Mouse (Mus musculus) naive thymus-derived CD4-positive, alpha-beta T cell, adult 2 months (primary cell): ENCODE measurements around the gene Rapgef5.
A peak's percentile ranks its signal among the peaks of the same experiment; 100 is the strongest.
"Not testable (repeated sequence)": the region's sequence is repeated elsewhere in the genome, so short reads cannot be mapped to it uniquely, and the experiment has no call there.

ENCODE experiments used
- DNase-seq: peaks from one replicate; pipeline ENCODE4 v3.0.0-alpha.2; 2011; ENCODE audit warnings: low read depth

Gene Rapgef5

GRCm38 (mm10) chr12:117770211-117770610, 253.9 kb downstream of the Rapgef5 start:
- DNase-seq, result no peak

GRCm38 (mm10) chr12:117771156-117771555, 254.9 kb downstream of the Rapgef5 start:
- no peak for DNase-seq

GRCm38 (mm10) chr12:117772638-117773037, 256.4 kb downstream of the Rapgef5 start:
- DNase-seq, result peak; percentile 53

- no peak for DNase-seq
These were observed 260.6 kb downstream of the Rapgef5 start for GRCm38 (mm10) chr12:117776841-117777240.

- DNase-seq, result no peak
These were observed 265.1 kb downstream of the Rapgef5 start for GRCm38 (mm10) chr12:117781360-117781759.

GRCm38 (mm10) chr12:117783426-117783825, 267.1 kb downstream of the Rapgef5 start:
- DNase-seq, result no peak

GRCm38 (mm10) chr12:117786621-117787020, 270.3 kb downstream of the Rapgef5 start:
- DNase-seq, result no peak

- no peak for DNase-seq
These were observed 272.3 kb downstream of the Rapgef5 start for GRCm38 (mm10) chr12:117788513-117789011.

- no peak for DNase-seq
These were observed 272.7 kb downstream of the Rapgef5 start for GRCm38 (mm10) chr12:117789017-117789416.

- no peak for DNase-seq
These were observed 279.0 kb downstream of the Rapgef5 start for GRCm38 (mm10) chr12:117795303-117795702.

- DNase-seq, result not testable (repeated sequence)
These were observed 287.7 kb downstream of the Rapgef5 start, which contains the start of gene Cdca7l for GRCm38 (mm10) chr12:117803989-117804388. Cdca7l (plus strand) TSS chr12:117804289.

- DNase-seq, result no peak
These were observed 289.3 kb downstream of the Rapgef5 start for GRCm38 (mm10) chr12:117805576-117805975.

- no peak for DNase-seq
These were observed 289.8 kb downstream of the Rapgef5 start for GRCm38 (mm10) chr12:117806007-117806451.

- DNase-seq, result no peak
These were observed 290.2 kb downstream of the Rapgef5 start for GRCm38 (mm10) chr12:117806470-117806869.

- DNase-seq, result no peak
These were observed 291.4 kb downstream of the Rapgef5 start for GRCm38 (mm10) chr12:117807637-117808036.

- DNase-seq, result no peak
These were observed 292.4 kb downstream of the Rapgef5 start for GRCm38 (mm10) chr12:117808355-117809326.
